Mouse (Mus musculus) brain, embryonic 14.5 days (tissue): ENCODE measurements around the gene Litaf. TPM values are rescaled to one million over a fixed set of nuclear protein-coding genes. Genes with fewer than 3 reads are reported as not detected.

Experiments
- DNase-seq: peaks from one replicate; pipeline ENCODE4 v3.0.0-alpha.2; 2011; ENCODE audit warnings: low read depth
- CTCF ChIP-seq: fragments of 200-500 bp; IDR thresholded peaks from 2 replicates; pipeline ENCODE4 v1.5.1; 2012; ENCODE audit warnings: inconsistent platforms, mild to moderate bottlenecking, moderate library complexity, borderline replicate concordance; ENCODE audit not compliant: insufficient read depth, insufficient read length; ENCODE audit errors: extremely low read depth
- POLR2A ChIP-seq: fragments of 200-500 bp; IDR thresholded peaks from 2 replicates; pipeline ENCODE4 v1.6.1; 2012; ENCODE audit warnings: mild to moderate bottlenecking, inconsistent platforms, borderline replicate concordance; ENCODE audit not compliant: poor library complexity, insufficient read depth, insufficient read length, severe bottlenecking; ENCODE audit errors: extremely low read depth
- polyA plus RNA-seq: library from polyadenylated mRNA; depleted of rRNA; stranded (reverse); fragments of >200 nt; gene quantifications from 2 replicates; pipeline ENCODE4 v1.2.3, GENCODE M21; 2012

Litaf gene
- polyA plus RNA-seq, 1 experiment = 39.0 TPM

DNA sequence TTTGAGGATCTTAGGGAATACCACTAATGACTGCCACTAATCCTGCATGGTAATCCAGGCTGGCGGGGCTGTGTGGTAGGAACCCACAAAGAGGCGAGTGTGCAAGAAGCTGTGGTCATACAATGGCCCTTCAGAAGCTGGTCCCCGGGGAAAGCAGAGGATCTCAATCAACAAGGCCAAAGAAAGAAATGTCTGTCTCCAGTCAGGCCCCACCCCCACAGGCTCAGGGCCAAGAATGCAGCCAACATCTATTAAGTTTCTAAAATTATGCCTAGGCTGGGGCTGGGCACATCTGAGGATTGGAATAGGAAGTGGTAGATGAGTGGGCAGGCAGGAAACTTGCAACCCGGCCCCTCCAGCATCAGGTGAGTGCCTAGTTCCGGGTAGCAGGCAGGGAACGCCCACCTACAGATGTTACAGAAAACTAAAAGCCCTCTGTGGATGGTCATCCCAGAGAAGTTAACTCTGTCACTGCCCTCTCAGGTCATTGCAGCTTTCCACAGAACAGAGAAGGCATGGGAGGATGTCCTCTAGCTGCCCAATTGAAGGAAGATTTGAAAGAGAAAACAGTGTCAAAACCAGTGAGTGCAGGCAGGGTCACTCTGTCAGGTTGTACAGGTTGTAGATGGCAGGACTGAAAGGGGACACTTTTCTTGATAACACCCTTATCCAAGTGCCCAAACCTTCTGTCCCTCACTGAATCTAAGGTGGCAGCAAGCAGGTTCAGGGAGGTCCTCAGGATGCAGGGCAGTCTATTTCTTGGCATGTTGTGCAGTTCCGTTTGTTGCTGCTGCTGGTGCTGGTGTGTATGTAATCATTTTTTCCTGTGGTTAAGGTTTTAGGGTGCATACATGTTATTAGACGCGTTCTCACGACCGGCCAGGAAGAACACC lies 53.1 kb downstream of the Litaf start:
- DNase-seq = peak; percentile 88
- TF ChIP-seq CTCF (no peak), POLR2A (no peak)

- no peak for DNase-seq
- no peak for TF ChIP-seq CTCF
- no peak for TF ChIP-seq POLR2A
Measured at GRCm38 (mm10) chr16:11011939-11012338, 54.0 kb downstream of the Litaf start.

- no peak for DNase-seq
- TF ChIP-seq CTCF (no peak), POLR2A (no peak)
Measured at GRCm38 (mm10) chr16:11011206-11011605, 54.8 kb downstream of the Litaf start.

GRCm38 (mm10) chr16:11010270-11010669 lies 55.7 kb downstream of the Litaf start:
- TF ChIP-seq CTCF = no peak
- no peak for TF ChIP-seq POLR2A
- no peak for DNase-seq

- TF ChIP-seq POLR2A (no peak), CTCF (no peak)
- peak; percentile 92 for DNase-seq
Measured at GRCm38 (mm10) chr16:11008162-11008991, 57.6 kb downstream of the Litaf start.

DNA sequence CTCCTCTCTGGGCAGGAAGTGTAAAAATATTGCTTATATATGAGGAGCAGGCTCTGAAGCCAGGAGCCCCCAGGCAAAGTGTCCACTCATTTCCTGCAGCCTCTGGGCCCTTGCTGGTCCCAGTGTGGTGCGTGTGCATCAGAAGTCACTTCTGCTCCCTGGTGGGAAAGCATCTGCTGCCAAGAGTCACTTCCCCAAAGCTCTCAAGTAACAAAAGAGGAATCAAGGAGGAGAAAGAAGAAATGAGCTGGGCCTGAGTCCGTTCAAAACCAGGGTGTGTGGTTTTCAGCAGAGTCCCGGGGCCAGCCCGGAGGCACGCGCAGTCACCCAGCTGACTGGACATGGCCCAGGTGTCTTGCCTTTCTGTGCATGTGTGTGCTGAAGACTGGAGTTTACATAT lies 59.9 kb downstream of the Litaf start:
- TF ChIP-seq CTCF (no peak), POLR2A (no peak)
- peak; percentile 25 for DNase-seq

GRCm38 (mm10) chr16:11001703-11002659 lies 64.0 kb downstream of the Litaf start:
- TF ChIP-seq CTCF (no peak), POLR2A (no peak)
- DNase-seq = no peak

GRCm38 (mm10) chr16:10999809-11000208 lies 66.1 kb downstream of the Litaf start:
- DNase-seq = no peak
- TF ChIP-seq POLR2A = no peak

DNA sequence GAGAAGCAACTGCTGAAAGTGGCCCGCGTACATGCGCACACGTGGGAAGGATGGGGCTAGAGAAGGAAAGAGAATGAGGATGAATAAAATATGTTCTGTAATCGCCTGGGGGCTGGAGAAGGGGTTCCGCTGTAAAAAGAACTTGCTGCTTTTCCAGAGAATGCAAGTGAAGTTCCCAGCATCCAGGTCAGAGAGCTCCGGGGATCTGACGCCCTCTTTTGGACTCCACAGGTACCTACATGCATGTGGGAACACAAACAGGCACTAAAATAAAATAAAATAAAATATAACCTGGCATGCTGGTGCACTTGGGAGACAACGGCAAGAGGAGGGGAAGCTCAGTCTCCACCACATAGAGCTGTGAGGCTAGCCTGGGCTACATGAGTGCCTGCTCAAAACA lies 67.7 kb downstream of the Litaf start:
- no peak for TF ChIP-seq CTCF
- no peak for TF ChIP-seq POLR2A
- peak; percentile 3 for DNase-seq

- DNase-seq = no peak
- TF ChIP-seq CTCF = no peak
Measured at GRCm38 (mm10) chr16:10996576-10996975, 69.4 kb downstream of the Litaf start.

GRCm38 (mm10) chr16:10993032-10993744 lies 72.8 kb downstream of the Litaf start:
- TF ChIP-seq POLR2A = peak; percentile 63
- no peak for TF ChIP-seq CTCF
- peak; percentile 97 for DNase-seq
